Mouse (Mus musculus): ENCODE results near the gene Cdhr3. TPM values are rescaled to one million over a fixed set of nuclear protein-coding genes. Genes with fewer than 3 reads are reported as not detected.

Gene Cdhr3
- total RNA-seq (2014; fragmentation: Nextera tagmentation): not detected in 2 replicates
- total RNA-seq (2017): not detected in 2 replicates

- no peak for ATAC-seq (replicated peaks; ENCODE audit: poor library complexity, severe bottlenecking)
These were observed at the start of gene Cdhr3 for GRCm38 (mm10) chr12:33092775-33093174. Cdhr3 (minus strand) TSS chr12:33092875.

GRCm38 (mm10) chr12:33139083-33139482 lies 46.4 kb upstream of the Cdhr3 start:
- ATAC-seq (replicated peaks; ENCODE audit: poor library complexity, severe bottlenecking): no peak

- ATAC-seq (replicated peaks; ENCODE audit: poor library complexity, severe bottlenecking): peak; percentile 74
These were observed 45.2 kb upstream of the Cdhr3 start for GRCm38 (mm10) chr12:33137857-33138256.

- peak; percentile 72 for ATAC-seq (replicated peaks; ENCODE audit: poor library complexity, severe bottlenecking)
These were observed 39.1 kb upstream of the Cdhr3 start for GRCm38 (mm10) chr12:33131796-33132195.

GRCm38 (mm10) chr12:33130401-33130800 lies 37.7 kb upstream of the Cdhr3 start:
- ATAC-seq (replicated peaks; ENCODE audit: poor library complexity, severe bottlenecking): no peak

GRCm38 (mm10) chr12:33129410-33129809 lies 36.7 kb upstream of the Cdhr3 start:
- 0 out of 2 replicates have a peak, but pooled peaks have one; percentile 11 for ATAC-seq (replicated peaks; ENCODE audit: poor library complexity, severe bottlenecking)

- no peak for ATAC-seq (replicated peaks; ENCODE audit: poor library complexity, severe bottlenecking)
These were observed 36.0 kb upstream of the Cdhr3 start for GRCm38 (mm10) chr12:33128702-33129101.

- ATAC-seq (replicated peaks; ENCODE audit: poor library complexity, severe bottlenecking): no peak
These were observed 35.4 kb upstream of the Cdhr3 start for GRCm38 (mm10) chr12:33128121-33128520.

GRCm38 (mm10) chr12:33126243-33126642 lies 33.6 kb upstream of the Cdhr3 start:
- ATAC-seq (replicated peaks; ENCODE audit: poor library complexity, severe bottlenecking): no peak

- ATAC-seq (replicated peaks; ENCODE audit: poor library complexity, severe bottlenecking): peak; percentile 47
These were observed 33.0 kb upstream of the Cdhr3 start for GRCm38 (mm10) chr12:33125594-33126227.

GRCm38 (mm10) chr12:33118624-33119301 lies 26.1 kb upstream of the Cdhr3 start:
- ATAC-seq (replicated peaks; ENCODE audit: poor library complexity, severe bottlenecking): peak; percentile 74

- ATAC-seq (replicated peaks; ENCODE audit: poor library complexity, severe bottlenecking): peak; percentile 65
These were observed 18.3 kb upstream of the Cdhr3 start for GRCm38 (mm10) chr12:33110894-33111471.

- ATAC-seq (replicated peaks; ENCODE audit: poor library complexity, severe bottlenecking): peak; percentile 47; the same call in 1 of the 2 replicates
These were observed 16.9 kb upstream of the Cdhr3 start for GRCm38 (mm10) chr12:33109531-33109930.

- ATAC-seq (replicated peaks; ENCODE audit: poor library complexity, severe bottlenecking): no peak
These were observed 13.9 kb upstream of the Cdhr3 start for GRCm38 (mm10) chr12:33106438-33107167.

GRCm38 (mm10) chr12:33105724-33106123 lies 13.0 kb upstream of the Cdhr3 start:
- no peak for ATAC-seq (replicated peaks; ENCODE audit: poor library complexity, severe bottlenecking)

GRCm38 (mm10) chr12:33102342-33103115 lies 9.9 kb upstream of the Cdhr3 start:
- no peak for ATAC-seq (replicated peaks; ENCODE audit: poor library complexity, severe bottlenecking)

- no peak for ATAC-seq (replicated peaks; ENCODE audit: poor library complexity, severe bottlenecking)
These were observed 9.0 kb upstream of the Cdhr3 start for GRCm38 (mm10) chr12:33101627-33102026.

- ATAC-seq (replicated peaks; ENCODE audit: poor library complexity, severe bottlenecking): no peak
These were observed 3.3 kb upstream of the Cdhr3 start for GRCm38 (mm10) chr12:33096017-33096416.

- no peak for ATAC-seq (replicated peaks; ENCODE audit: poor library complexity, severe bottlenecking)
These were observed 479 bp downstream of the Cdhr3 start for GRCm38 (mm10) chr12:33092196-33092595.

- ATAC-seq (replicated peaks; ENCODE audit: poor library complexity, severe bottlenecking): no peak
These were observed 6.5 kb downstream of the Cdhr3 start for GRCm38 (mm10) chr12:33086151-33086550.
